Mouse (Mus musculus) cerebellum, adult 2 months (tissue): ENCODE data around the gene Gmeb2.

Experiments
- CTCF ChIP-seq: fragments of 200-500 bp; IDR thresholded peaks from 2 replicates; pipeline ENCODE4 v1.5.1; 2011; ENCODE audit warnings: low read depth, mild to moderate bottlenecking, control low read depth, low read length, moderate library complexity, borderline replicate concordance; ENCODE audit not compliant: insufficient read depth
- POLR2A ChIP-seq: fragments of 200-500 bp; IDR thresholded peaks from 2 replicates; pipeline ENCODE4 v1.6.1; 2011; ENCODE audit warnings: low read length, control low read depth, borderline replicate concordance; ENCODE audit not compliant: insufficient read depth

DNA sequence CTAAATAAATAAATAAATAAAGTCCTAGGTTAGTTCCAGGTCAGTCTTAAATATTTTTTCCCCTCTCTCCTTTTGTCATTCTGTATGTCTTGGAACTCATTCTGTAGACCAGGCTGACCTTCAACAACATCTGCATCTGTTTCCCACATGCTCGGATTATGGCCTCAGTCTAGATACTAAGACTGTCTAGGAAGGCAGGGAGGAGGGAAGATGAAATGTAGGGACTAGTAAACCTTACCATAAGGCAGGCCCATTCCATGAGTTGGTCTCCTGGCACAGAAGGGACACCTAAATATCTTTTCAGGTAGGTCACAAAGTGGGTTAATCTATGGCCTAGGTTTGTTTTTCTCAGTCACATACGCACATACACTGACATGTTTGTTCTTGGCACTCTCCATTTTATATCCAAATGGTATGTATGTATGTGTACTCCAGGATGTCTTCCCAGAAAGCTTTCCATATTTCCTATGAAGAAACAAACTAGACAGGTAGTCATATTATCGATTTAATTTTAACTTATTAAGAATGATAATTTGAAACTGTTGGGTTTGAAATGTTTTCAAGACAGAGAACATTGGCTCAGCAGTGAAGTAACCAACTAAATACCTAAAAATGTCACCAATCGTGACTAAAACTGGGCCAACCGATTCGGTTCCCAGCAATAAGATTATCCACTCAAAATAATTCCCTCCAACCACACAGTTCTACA is 1.1 kb downstream of the Gmeb2 start:
- TF ChIP-seq POLR2A (no peak), CTCF (no peak)
